Mouse (Mus musculus): Measurements from ENCODE around the gene Dennd4c. TPM values are rescaled to one million over a fixed set of nuclear protein-coding genes. Genes with fewer than 3 reads are reported as not detected.
"Not testable (repeated sequence)": the region's sequence is repeated elsewhere in the genome, so short reads cannot be mapped to it uniquely, and the experiment has no call there.

Gene Dennd4c
- polyA plus RNA-seq, 1 experiment from 2014 or later, result 3.5 TPM

GRCm38 (mm10) chr4:86825143-86825542, 76.8 kb downstream of the Dennd4c start:
- peaks cover 33% of the 10 kb centered on the region for H3K36me3 ChIP-seq
- ATAC-seq (replicated peaks), result no peak
- 86% methylated on average over 7 of the region's 7 CpGs for WGBS

GRCm38 (mm10) chr4:86831896-86832295, 83.5 kb downstream of the Dennd4c start:
- Histone ChIP-seq H3K36me3 (peaks cover 30% of the 10 kb centered on the region), H3K27ac (replicated peaks) (no peak overlapping the region), H3K9me3 (no peaks in the 10 kb centered on the region), H3K4me2 (replicated peaks) (no peak overlapping the region), H3K27me3 (no peaks in the 10 kb centered on the region), H3K9ac (replicated peaks) (no peak overlapping the region), H3K4me3 (no peak overlapping the region), H3K4me1 (no peaks in the 10 kb centered on the region)
- 99% methylated on average over 2 of the region's 2 CpGs for WGBS
- no peak for ATAC-seq (replicated peaks)

More at GRCm38 (mm10) chr4:86825143-86825542, 76.8 kb downstream of the Dennd4c start:
- H3K4me1 ChIP-seq, result no peaks in the 10 kb centered on the region
- no peak overlapping the region for H3K9ac ChIP-seq (replicated peaks)
- no peaks in the 10 kb centered on the region for H3K27me3 ChIP-seq
- no peak overlapping the region for H3K4me3 ChIP-seq
- H3K27ac ChIP-seq (replicated peaks), result no peak overlapping the region
- no peak overlapping the region for H3K4me2 ChIP-seq (replicated peaks)
- no peaks in the 10 kb centered on the region for H3K9me3 ChIP-seq

DNA sequence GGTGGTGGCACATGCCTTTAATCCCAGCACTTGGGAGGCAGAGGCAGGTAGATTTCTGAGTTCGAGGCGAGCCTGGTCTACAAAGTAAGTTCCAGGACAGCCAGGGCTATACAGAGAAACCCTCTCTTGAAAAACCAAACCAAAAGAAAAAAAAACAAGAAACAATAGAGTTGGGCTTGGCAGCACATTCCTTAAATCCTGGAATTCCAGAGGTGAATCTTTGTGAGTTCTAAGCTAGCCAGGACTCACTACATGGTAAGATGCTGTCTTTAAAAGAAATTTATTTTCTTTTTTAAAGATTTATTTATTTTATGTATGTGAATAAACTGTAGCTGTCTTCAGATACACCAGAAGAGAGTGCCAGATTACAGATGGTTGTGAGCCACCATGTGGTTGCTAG, 92.8 kb downstream of the Dennd4c start:
- not testable (repeated sequence) for ATAC-seq (replicated peaks); H3K4me2 ChIP-seq (replicated peaks); H3K4me1 ChIP-seq; H3K4me3 ChIP-seq; H3K27ac ChIP-seq (replicated peaks); H3K9ac ChIP-seq (replicated peaks); H3K27me3 ChIP-seq; H3K9me3 ChIP-seq
- WGBS, result 97% methylated on average over 2 of the region's 2 CpGs
- peaks cover 39% of the 10 kb centered on the region for H3K36me3 ChIP-seq

- Histone ChIP-seq H3K27ac (replicated peaks) (no peak overlapping the region), H3K4me2 (replicated peaks) (no peak overlapping the region), H3K4me1 (no peaks in the 10 kb centered on the region), H3K9me3 (no peaks in the 10 kb centered on the region), H3K36me3 (peaks cover 36% of the 10 kb centered on the region), H3K27me3 (no peaks in the 10 kb centered on the region), H3K4me3 (no peak overlapping the region), H3K9ac (replicated peaks) (no peak overlapping the region)
- ATAC-seq (replicated peaks), result no peak
- WGBS, result 98% methylated on average over 3 of the region's 3 CpGs
Measured at GRCm38 (mm10) chr4:86845384-86845783, 97.0 kb downstream of the Dennd4c start.

DNA sequence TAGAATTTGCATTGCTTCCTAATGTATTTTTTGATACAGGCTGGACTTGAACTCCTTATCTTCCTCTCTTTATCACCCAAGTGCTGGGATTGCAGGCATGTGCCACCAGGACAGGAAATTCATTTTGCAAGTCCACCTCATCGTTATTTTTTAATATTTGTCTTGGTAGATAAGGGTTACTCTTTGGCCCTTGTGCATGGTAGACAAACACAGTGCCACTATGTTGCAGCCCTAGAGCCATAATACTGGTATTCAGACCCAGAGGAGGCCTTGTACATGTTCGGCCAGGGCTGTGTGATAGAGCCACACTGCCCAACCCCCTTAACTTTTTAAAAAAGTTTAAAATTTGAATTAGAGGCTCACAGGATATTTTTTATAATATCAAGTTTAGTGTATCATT, 98.9 kb downstream of the Dennd4c start:
- Histone ChIP-seq H3K27me3 (no peaks in the 10 kb centered on the region), H3K4me3 (no peak overlapping the region), H3K4me1 (no peaks in the 10 kb centered on the region), H3K9me3 (no peaks in the 10 kb centered on the region), H3K4me2 (replicated peaks) (no peak overlapping the region), H3K27ac (replicated peaks) (no peak overlapping the region), H3K36me3 (peaks cover 32% of the 10 kb centered on the region), H3K9ac (replicated peaks) (no peak overlapping the region)
- ATAC-seq (replicated peaks), result no peak
- WGBS, result 96% methylated on average over 2 of the region's 2 CpGs

- no peak overlapping the region for H3K4me2 ChIP-seq (replicated peaks)
- no peaks in the 10 kb centered on the region for H3K27me3 ChIP-seq
- H3K4me3 ChIP-seq, result no peak overlapping the region
- peaks cover 42% of the 10 kb centered on the region for H3K36me3 ChIP-seq
- 0 out of 2 replicates have a peak, but pooled peaks have one; percentile 7 for ATAC-seq (replicated peaks)
- peaks cover 12% of the 10 kb centered on the region for H3K4me1 ChIP-seq
- 89% methylated on average over 2 of the region's 2 CpGs for WGBS
- no peaks in the 10 kb centered on the region for H3K9me3 ChIP-seq
- no peak overlapping the region for H3K9ac ChIP-seq (replicated peaks)
- no peak overlapping the region for H3K27ac ChIP-seq (replicated peaks)
Measured at GRCm38 (mm10) chr4:86851331-86851730, 103.0 kb downstream of the Dennd4c start.

DNA sequence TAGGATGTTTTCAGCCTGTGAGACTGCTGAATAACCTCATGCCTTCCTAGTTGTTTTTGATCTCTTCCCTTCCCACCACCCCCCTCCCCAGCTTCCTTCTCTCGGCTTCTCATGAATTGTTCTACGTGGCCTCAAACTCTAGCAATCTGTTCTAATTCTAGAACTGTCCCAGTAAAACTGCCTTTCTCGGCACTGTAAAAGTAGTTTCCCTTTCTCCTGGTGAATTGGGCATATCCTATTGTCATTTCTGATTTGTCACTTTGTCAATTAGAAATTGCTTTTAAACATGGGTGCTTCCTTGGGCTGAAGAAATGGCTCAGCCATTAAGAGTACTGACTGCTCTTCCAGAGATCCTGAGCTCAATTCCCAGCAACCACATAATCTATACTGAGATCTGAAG, 103.7 kb downstream of the Dennd4c start:
- WGBS, result 80% methylated on average over 3 of the region's 3 CpGs
- Histone ChIP-seq H3K9me3 (no peaks in the 10 kb centered on the region), H3K27me3 (no peaks in the 10 kb centered on the region), H3K4me3 (no peak overlapping the region), H3K4me1 (peaks cover 12% of the 10 kb centered on the region), H3K4me2 (replicated peaks) (no peak overlapping the region), H3K9ac (replicated peaks) (no peak overlapping the region), H3K36me3 (peaks cover 39% of the 10 kb centered on the region), H3K27ac (replicated peaks) (no peak overlapping the region)
- no peak for ATAC-seq (replicated peaks)

DNA sequence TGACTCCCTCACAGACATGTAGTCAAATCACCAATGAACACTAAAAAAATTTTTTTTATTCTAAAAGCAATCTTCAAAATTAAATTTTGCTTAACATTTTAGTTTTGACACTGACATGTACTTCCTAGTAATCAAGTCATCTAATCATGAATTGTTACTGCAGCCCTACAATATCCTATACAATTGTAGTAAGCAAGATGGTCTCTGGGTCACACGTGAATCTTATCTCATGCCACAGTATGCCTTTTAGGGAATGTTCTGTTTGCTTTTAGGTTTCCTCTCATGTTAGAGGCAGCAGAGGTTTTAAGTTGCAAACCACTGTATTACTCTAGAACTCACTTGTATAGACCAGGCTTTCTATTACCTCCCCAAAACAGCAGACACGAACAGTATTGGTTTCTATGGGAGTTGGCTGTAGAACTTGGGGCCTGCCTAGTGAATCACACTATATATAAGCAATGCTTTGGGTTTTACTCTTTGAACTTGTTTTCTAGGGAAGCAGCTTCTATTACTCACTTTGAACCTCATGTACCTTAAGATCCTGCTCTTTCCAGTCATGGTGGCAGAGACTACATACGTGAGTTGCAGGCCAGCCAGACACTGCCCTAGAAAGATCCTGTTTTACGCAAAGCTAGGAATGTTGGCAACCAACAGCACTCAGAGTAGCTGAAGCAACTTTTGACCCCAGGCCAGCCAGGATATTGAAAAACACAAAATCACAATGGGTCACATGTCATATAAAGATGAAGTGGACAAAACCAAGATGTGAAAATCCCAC, 104.6 kb downstream of the Dennd4c start:
- Histone ChIP-seq H3K4me3 (no peak overlapping the region), H3K4me1 (peaks cover 15% of the 10 kb centered on the region), H3K4me2 (replicated peaks) (no peak overlapping the region), H3K27ac (replicated peaks) (no peak overlapping the region), H3K9ac (replicated peaks) (no peak overlapping the region), H3K9me3 (no peaks in the 10 kb centered on the region), H3K27me3 (no peaks in the 10 kb centered on the region), H3K36me3 (peaks cover 33% of the 10 kb centered on the region)
- no peak for ATAC-seq (replicated peaks)
- WGBS, result 87% methylated on average over 4 of the region's 4 CpGs

- Histone ChIP-seq H3K9me3 (no peaks in the 10 kb centered on the region), H3K4me3 (peak overlapping the region; percentile 76), H3K4me2 (replicated peaks) (peak overlapping the region; percentile 49), H3K36me3 (peaks cover 29% of the 10 kb centered on the region), H3K27ac (replicated peaks) (peak overlapping the region; percentile 95), H3K4me1 (peaks cover 21% of the 10 kb centered on the region), H3K9ac (replicated peaks) (peak overlapping the region; percentile 98), H3K27me3 (no peaks in the 10 kb centered on the region)
- WGBS, result 2% methylated on average over 50 of the region's 50 CpGs
- no peak; the same call in 1 of the 2 replicates for ATAC-seq (replicated peaks)
Measured at GRCm38 (mm10) chr4:86856304-86857112, 108.2 kb downstream of the Dennd4c start.

- H3K27me3 ChIP-seq, result no peaks in the 10 kb centered on the region
- H3K9ac ChIP-seq (replicated peaks), result peak within 1 kb of the TSS; percentile 98
- H3K36me3 ChIP-seq, result peaks cover 29% of the 10 kb centered on the region
- peak within 1 kb of the TSS; percentile 95 for H3K27ac ChIP-seq (replicated peaks)
- peak; percentile 99 for ATAC-seq (replicated peaks)
- under 1% methylated on average over 67 of the region's 68 CpGs for WGBS
- H3K4me2 ChIP-seq (replicated peaks), result peak within 1 kb of the TSS; percentile 58
- H3K4me1 ChIP-seq, result peaks cover 21% of the 10 kb centered on the region
- H3K9me3 ChIP-seq, result no peaks in the 10 kb centered on the region
- H3K4me3 ChIP-seq, result peak within 1 kb of the TSS; percentile 76
Measured at GRCm38 (mm10) chr4:86857113-86858069, 109.0 kb downstream of the Dennd4c start, which contains the start of gene Rps6. Rps6 (minus strand) TSS chr4:86857412.

- Histone ChIP-seq H3K36me3 (peaks cover 22% of the 10 kb centered on the region), H3K27me3 (no peaks in the 10 kb centered on the region), H3K4me3 (peak overlapping the region; percentile 76), H3K27ac (replicated peaks) (peak overlapping the region; percentile 95), H3K9ac (replicated peaks) (peak overlapping the region; percentile 75), H3K4me1 (peaks cover 21% of the 10 kb centered on the region), H3K4me2 (replicated peaks) (peak overlapping the region; percentile 58), H3K9me3 (no peaks in the 10 kb centered on the region)
- ATAC-seq (replicated peaks), result no peak
- 52% methylated on average over 12 of the region's 12 CpGs for WGBS
Measured at GRCm38 (mm10) chr4:86858070-86858440, 109.7 kb downstream of the Dennd4c start.

All from forebrain, embryonic 15.5 days (tissue).